Mouse (Mus musculus): ENCODE results near the gene S1pr2. TPM values are rescaled to one million over a fixed set of nuclear protein-coding genes. Genes with fewer than 3 reads are reported as not detected.

S1pr2 gene
- polyA plus RNA-seq, 1 experiment from 2014 or later = 6.8 TPM

DNA sequence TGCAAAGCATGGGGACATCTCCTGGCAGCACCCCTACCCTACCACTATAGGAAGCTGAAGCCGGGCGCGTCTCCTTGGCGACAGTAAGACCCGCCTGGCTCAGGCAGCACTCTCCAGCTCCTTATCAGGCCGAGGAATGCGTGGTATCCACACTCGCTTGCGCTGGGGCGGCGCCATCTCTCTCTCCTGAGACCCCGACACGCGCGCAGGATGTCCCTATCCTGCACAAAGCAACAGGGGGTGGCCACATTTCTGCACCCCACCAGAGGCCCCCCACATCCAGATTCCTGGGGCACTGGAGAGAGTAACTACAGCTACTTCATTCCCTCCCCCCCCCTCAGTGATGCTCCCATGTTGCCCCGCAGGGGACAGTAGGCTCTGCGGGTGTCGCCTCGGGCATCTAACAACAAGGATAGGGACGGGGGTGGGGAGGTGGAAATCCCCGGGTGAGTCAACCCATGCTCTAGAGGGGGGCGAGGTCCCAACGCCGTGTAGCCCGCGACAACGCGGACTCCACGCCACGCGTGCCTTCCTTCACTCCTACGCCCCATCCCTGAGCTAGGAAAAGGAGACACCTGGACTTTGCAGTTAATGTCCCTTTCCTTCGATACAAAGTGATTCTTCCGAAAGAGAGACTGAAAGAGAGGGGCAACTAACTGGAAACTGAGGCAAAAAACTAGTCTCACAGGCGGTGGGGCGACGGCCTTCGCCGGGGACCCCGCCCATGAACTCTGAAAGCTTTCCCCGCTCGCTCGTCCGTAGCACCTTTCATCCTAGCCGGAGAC lies 958 bp downstream of the S1pr2 start:
- H3K4me2 ChIP-seq = peak overlapping the region; percentile 97
- peak overlapping the region; percentile 74 for H3K4me3 ChIP-seq
- no peak overlapping the region for H3K27ac ChIP-seq
- H3K4me1 ChIP-seq = peaks cover 26% of the 10 kb centered on the region
- ATAC-seq = peak; percentile 28
- no peaks in the 10 kb centered on the region for H3K36me3 ChIP-seq (ENCODE audit: poor library complexity, severe bottlenecking)
- H3K27me3 ChIP-seq = peaks cover 5% of the 10 kb centered on the region; the same call in 1 of the 2 replicates
- no peaks in the 10 kb centered on the region for H3K9me3 ChIP-seq (replicated peaks)
- H3K9ac ChIP-seq = peak overlapping the region; percentile 75
- under 1% methylated on average over 45 of the region's 45 CpGs for WGBS

DNA sequence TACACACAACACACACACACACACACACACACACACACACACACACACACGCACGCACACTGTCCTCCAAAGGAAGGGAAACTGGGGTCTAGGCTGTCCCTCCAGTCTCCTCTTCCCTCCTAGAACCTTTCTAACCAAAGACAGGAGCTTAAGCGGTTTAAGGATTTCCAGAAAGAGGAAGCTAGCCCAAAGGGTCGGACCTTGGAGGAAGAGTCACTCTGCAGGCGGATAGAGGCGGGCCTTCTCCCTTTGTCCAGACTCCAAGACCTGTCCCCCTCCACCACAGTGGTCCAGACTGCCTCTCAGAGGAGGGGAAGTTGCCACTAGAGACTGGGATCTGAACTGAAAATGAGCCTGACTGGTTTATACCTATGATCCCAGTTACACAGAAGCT lies 2.9 kb downstream of the S1pr2 start:
- no peak overlapping the region for H3K27ac ChIP-seq
- H3K9ac ChIP-seq = no peak overlapping the region
- ATAC-seq = no peak
- no peak overlapping the region for H3K4me3 ChIP-seq
- H3K27me3 ChIP-seq = peaks cover 5% of the 10 kb centered on the region; the same call in 1 of the 2 replicates
- no peak overlapping the region for H3K4me2 ChIP-seq
- WGBS = 60% methylated on average over 6 of the region's 6 CpGs
- H3K36me3 ChIP-seq (ENCODE audit: poor library complexity, severe bottlenecking) = 0 out of 2 replicates have a peak, but pooled peaks cover 3% of the 10 kb centered on the region
- H3K9me3 ChIP-seq (replicated peaks) = no peaks in the 10 kb centered on the region
- H3K4me1 ChIP-seq = peaks cover 26% of the 10 kb centered on the region

DNA sequence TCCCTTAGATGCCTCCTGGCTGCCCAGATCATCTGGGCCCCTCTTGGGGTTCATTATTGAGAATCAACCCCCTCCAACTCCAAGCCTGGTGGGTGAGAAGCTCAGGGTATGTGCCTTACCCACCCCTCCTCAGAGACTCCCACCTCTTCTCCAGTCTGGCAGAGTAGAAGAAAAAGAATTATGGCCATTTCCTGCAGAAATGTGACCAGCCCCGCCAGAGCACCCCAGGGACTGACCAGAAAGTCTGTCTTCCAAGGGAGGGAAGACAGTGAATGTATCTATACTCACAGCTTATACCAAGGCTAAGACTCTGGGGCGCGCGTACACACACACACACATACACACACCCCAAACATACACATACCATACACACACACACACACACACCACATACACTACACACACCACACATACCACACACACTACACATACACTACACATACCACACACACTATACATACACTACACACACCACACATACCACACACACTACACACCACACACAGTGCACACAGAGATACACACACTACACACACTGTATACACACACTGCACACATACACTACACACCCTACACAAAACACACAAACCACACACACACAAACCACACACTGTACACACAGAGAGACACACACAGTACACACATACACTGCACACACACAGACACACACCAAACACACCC lies 3.4 kb downstream of the S1pr2 start:
- no peak overlapping the region for H3K9ac ChIP-seq
- peaks cover 26% of the 10 kb centered on the region for H3K4me1 ChIP-seq
- ATAC-seq = no peak
- peak overlapping the region; percentile 18; the same call in 1 of the 2 replicates for H3K4me2 ChIP-seq
- H3K27ac ChIP-seq = no peak overlapping the region
- 88% methylated on average over 4 of the region's 4 CpGs for WGBS
- H3K27me3 ChIP-seq = peaks cover 5% of the 10 kb centered on the region; the same call in 1 of the 2 replicates
- H3K36me3 ChIP-seq (ENCODE audit: poor library complexity, severe bottlenecking) = peaks cover 5% of the 10 kb centered on the region; the same call in 1 of the 2 replicates
- no peaks in the 10 kb centered on the region for H3K9me3 ChIP-seq (replicated peaks)
- H3K4me3 ChIP-seq = no peak overlapping the region

DNA sequence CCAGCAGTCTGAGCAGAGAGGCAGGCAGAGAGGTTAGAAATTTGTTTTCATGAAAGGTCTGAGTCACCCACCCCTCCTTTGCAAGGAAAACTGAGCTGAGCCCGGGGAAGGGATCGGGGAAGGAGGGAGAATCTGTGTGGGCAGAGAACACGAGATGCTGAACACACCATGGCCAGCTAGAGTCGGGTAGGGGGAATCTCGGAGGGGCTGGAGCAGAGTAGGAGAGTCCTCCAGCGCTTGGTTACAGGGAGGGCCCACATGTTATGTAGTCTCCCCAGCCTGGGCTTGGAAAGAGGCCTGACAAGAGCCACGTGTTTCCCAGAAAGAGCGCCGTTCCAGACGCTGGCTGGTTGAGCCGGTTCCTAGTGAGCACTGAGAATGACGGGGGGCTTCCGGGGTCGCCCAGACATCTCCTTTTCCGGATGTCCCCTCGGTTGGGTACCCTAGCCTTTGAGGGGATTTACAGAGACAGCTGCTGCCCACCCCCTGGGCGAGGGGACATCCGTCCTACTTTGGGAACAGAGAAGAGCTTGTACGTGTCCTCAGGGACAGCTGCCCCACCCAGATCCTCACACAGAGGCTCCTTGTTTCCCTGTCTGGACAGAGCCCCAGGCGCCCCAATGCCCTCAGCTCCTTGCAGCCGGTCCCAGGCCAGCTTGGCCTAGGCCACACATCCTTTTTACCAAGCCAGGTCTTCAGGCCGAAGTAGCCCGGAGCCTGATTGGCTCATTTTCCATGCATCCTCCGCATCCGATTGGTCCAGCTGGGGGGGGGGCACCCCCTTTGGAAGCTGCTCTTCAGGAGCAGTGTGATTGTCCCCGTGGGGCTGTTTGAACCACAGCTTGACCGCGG lies 4.2 kb downstream of the S1pr2 start:
- H3K9ac ChIP-seq = peak overlapping the region; percentile 34
- 43% methylated on average over 28 of the region's 28 CpGs for WGBS
- H3K27me3 ChIP-seq = peaks cover 5% of the 10 kb centered on the region; the same call in 1 of the 2 replicates
- H3K9me3 ChIP-seq (replicated peaks) = no peaks in the 10 kb centered on the region
- no peak overlapping the region for H3K27ac ChIP-seq
- peaks cover 13% of the 10 kb centered on the region for H3K36me3 ChIP-seq (ENCODE audit: poor library complexity, severe bottlenecking)
- H3K4me1 ChIP-seq = peaks cover 26% of the 10 kb centered on the region
- no peak for ATAC-seq
- no peak overlapping the region for H3K4me3 ChIP-seq
- H3K4me2 ChIP-seq = peak overlapping the region; percentile 18

DNA sequence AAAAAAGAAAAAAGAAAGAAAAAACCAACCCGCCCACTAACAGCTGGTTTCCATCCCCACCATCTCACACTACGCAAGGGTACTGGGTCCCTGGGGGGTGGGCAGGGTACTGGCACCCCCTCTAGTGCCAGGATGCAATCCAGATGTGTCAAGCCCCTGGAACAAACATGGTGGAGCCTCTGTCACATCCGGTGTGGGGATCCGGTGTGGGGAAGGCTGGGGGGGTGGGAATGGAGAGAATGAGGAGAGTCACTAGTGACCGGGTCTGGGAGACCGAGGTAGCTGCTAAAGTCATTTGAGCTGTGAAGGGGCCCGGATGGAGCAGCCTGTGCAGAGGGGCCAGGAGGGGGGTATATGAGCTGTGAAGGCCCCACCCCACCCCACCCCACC lies 4.8 kb downstream of the S1pr2 start:
- Histone ChIP-seq H3K4me3 (no peak overlapping the region), H3K4me1 (peaks cover 26% of the 10 kb centered on the region), H3K27me3 (peaks cover 5% of the 10 kb centered on the region; the same call in 1 of the 2 replicates), H3K36me3 (ENCODE audit: poor library complexity, severe bottlenecking) (peaks cover 18% of the 10 kb centered on the region), H3K9ac (no peak overlapping the region), H3K9me3 (replicated peaks) (no peaks in the 10 kb centered on the region), H3K27ac (no peak overlapping the region), H3K4me2 (no peak overlapping the region)
- no peak for ATAC-seq
- WGBS = 70% methylated on average over 7 of the region's 7 CpGs

DNA sequence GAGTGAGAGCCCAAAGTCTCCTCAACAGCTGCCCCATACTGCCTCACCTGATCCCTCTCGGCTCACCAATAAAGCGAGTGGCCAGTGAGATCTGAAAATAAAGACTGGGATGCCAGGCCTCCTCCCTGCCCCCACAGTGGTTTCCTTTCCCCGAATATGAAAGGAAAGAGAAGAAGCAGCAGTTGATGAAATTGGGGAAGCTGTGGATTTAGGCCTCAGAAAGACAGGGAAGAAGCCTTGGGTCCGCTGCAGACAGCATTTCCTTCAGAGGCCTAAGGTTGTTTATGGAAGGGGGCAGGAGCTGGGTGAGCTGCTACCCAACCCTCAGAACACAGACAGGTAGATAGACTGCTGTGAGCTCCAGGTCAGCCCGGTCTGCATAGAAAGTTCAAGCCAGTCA lies 9.8 kb downstream of the S1pr2 start:
- H3K4me3 ChIP-seq = no peak overlapping the region
- no peaks in the 10 kb centered on the region for H3K9me3 ChIP-seq (replicated peaks)
- H3K4me1 ChIP-seq = no peaks in the 10 kb centered on the region
- H3K9ac ChIP-seq = no peak overlapping the region
- H3K36me3 ChIP-seq (ENCODE audit: poor library complexity, severe bottlenecking) = peaks cover 18% of the 10 kb centered on the region
- ATAC-seq = no peak
- H3K4me2 ChIP-seq = no peak overlapping the region
- no peak overlapping the region for H3K27ac ChIP-seq
- no peaks in the 10 kb centered on the region for H3K27me3 ChIP-seq
- WGBS = 80% methylated on average over 5 of the region's 5 CpGs

DNA sequence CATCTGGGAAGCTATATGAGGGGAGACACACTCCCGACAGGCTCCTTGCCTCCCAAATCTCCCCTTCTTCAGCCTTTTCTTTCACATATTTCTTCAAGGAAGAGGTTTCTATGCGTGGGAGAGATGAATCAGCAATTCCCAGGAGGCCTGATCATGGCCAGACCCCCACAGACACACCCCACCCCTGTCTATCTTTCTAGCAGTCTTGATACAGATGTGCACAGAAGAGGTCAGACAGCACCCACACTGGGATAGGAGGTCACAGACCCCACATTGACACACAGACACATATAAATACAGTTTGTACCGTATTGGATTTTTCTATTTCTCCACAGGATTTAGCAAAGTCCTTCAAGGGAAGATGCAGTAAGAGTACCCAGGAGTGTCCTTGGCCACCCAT lies 10.6 kb downstream of the S1pr2 start:
- Histone ChIP-seq H3K36me3 (ENCODE audit: poor library complexity, severe bottlenecking) (peaks cover 18% of the 10 kb centered on the region), H3K27ac (no peak overlapping the region), H3K4me3 (no peak overlapping the region), H3K9me3 (replicated peaks) (no peaks in the 10 kb centered on the region), H3K9ac (no peak overlapping the region), H3K4me1 (no peaks in the 10 kb centered on the region), H3K4me2 (no peak overlapping the region), H3K27me3 (no peaks in the 10 kb centered on the region)
- ATAC-seq = no peak
- 84% methylated on average over 3 of the region's 3 CpGs for WGBS

DNA sequence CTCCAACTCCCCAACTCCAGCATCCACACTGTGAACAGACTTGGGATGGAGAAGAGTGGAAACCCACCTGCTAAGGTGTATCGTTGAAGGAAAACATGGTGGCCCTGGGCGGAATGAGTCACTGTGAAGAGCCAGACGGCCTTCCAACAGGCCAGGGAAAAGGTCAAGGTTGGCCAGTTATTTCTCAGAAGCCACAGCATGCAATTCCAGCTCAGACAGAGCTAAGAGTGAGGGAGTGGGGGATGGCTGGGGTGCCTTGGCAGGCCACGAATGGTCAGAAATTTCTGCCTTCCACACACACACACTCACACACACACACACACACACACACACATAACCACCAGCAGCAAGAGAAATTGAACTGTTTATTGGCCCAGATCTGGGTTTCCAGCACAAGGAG lies 11.0 kb downstream of the S1pr2 start:
- WGBS = 92% methylated on average over 4 of the region's 4 CpGs
- no peak overlapping the region for H3K9ac ChIP-seq

DNA sequence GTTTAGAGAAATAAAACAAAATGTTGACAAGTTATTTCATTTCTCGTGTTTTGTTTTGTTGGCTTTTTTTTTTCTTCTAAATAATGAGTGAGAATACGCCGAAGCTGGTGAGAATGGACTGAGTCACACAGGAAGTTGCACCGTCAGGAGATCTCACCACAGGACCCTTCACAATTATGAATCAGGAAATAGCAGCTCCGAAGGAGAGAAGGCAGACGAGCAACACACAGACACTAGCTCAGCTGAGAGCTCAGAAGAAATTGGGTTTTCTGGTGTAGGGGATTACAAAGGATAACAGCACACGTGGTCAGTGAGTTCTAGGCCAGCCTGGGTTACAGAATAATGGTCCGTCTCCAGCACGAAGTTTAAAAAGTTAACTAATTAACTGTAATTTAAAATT lies 15.0 kb downstream of the S1pr2 start:
- Histone ChIP-seq H3K9ac (no peak overlapping the region), H3K27ac (no peak overlapping the region), H3K4me2 (no peak overlapping the region), H3K27me3 (no peaks in the 10 kb centered on the region; the same call in 1 of the 2 replicates), H3K9me3 (replicated peaks) (no peaks in the 10 kb centered on the region), H3K4me1 (no peaks in the 10 kb centered on the region), H3K4me3 (no peak overlapping the region), H3K36me3 (ENCODE audit: poor library complexity, severe bottlenecking) (no peaks in the 10 kb centered on the region)
- no peak for ATAC-seq
- 78% methylated on average over 9 of the region's 9 CpGs for WGBS

More for the DNA sequence above, 11.0 kb downstream of the S1pr2 start:
- H3K27me3 ChIP-seq = no peaks in the 10 kb centered on the region
- H3K4me2 ChIP-seq = no peak overlapping the region
- ATAC-seq = no peak
- no peaks in the 10 kb centered on the region for H3K9me3 ChIP-seq (replicated peaks)
- H3K4me3 ChIP-seq = no peak overlapping the region
- peaks cover 18% of the 10 kb centered on the region for H3K36me3 ChIP-seq (ENCODE audit: poor library complexity, severe bottlenecking)
- no peaks in the 10 kb centered on the region for H3K4me1 ChIP-seq
- H3K27ac ChIP-seq = no peak overlapping the region

DNA sequence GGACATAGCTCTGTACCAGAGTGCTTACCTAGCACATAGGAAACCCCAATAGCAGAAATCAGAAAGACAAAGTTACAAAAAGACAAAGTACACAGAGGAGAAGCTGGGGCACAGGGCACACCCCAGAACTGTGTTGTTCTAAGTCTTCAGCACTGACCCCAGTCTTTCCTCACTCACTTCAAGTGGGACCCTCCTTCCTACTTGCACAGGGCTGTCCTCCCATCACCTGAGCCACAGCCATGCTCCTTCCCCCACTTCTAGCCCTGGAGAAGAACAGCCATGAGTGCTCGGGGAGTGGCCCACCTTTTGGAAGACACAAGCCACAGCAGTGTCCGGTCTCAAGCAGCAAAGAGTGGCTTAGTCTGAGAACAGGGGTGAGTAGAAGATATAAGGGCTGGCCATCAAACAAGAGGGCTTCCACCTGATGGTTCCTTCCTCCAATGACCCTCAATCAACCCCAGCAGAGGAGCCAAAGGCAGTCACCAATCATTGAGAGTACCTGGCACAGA lies 17.1 kb downstream of the S1pr2 start, which contains the start of gene Dnmt1:
Dnmt1 (minus strand) TSS at position 459 of the 509 bp plus-strand sequence.
- WGBS = 84% methylated on average over 2 of the region's 2 CpGs
- Histone ChIP-seq H3K9me3 (replicated peaks) (no peaks in the 10 kb centered on the region), H3K36me3 (ENCODE audit: poor library complexity, severe bottlenecking) (no peaks in the 10 kb centered on the region), H3K27me3 (no peaks in the 10 kb centered on the region; the same call in 1 of the 2 replicates), H3K27ac (no peak within 1 kb of the TSS), H3K4me3 (no peak within 1 kb of the TSS), H3K4me2 (no peak within 1 kb of the TSS), H3K9ac (no peak within 1 kb of the TSS), H3K4me1 (no peaks in the 10 kb centered on the region)
- ATAC-seq = no peak

DNA sequence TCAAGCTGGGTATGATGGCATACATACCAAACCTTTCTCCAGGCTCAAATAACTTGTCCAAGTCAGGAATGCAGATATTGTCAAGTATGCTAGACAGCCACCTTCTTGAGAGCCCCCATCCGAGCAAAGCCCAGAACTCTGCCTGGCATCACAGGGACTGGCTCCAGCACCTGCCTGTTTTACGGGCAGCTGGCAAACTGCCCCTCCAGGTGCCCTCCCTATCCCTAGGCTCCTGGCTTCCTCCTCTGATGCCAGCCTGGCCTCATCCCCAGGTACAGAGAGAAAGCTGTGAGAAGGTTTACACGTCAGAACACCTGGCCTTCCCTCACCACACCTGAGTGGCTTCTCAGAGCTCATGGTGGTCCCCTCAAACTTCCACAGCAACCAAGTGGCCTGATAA lies 19.6 kb downstream of the S1pr2 start:
- no peaks in the 10 kb centered on the region; the same call in 1 of the 2 replicates for H3K27me3 ChIP-seq
- no peak overlapping the region for H3K4me3 ChIP-seq
- no peaks in the 10 kb centered on the region for H3K9me3 ChIP-seq (replicated peaks)
- H3K9ac ChIP-seq = no peak overlapping the region
- H3K4me1 ChIP-seq = no peaks in the 10 kb centered on the region
- H3K27ac ChIP-seq = no peak overlapping the region
- no peak for ATAC-seq
- no peaks in the 10 kb centered on the region for H3K36me3 ChIP-seq (ENCODE audit: poor library complexity, severe bottlenecking)
- H3K4me2 ChIP-seq = no peak overlapping the region
- WGBS = 83% methylated on average over 3 of the region's 3 CpGs

Measured in forebrain, embryonic 13.5 days (tissue).